Mouse (Mus musculus) CH12.LX (cell line): Measurements from ENCODE around the gene Ermard. TPM values are rescaled to one million over a fixed set of nuclear protein-coding genes. Genes with fewer than 3 reads are reported as not detected.

Experiments used
- DNase-seq: peaks from one replicate; pipeline ENCODE4 v3.0.0-alpha.2; 2013; ENCODE audit errors: extremely low read depth
- H3K27ac ChIP-seq: 2 replicates; pipeline ENCODE4 v1.5.1; 2012; ENCODE audit warnings: low read depth, mild to moderate bottlenecking, control low read depth, moderate library complexity; ENCODE audit not compliant: insufficient read depth
- H3K27me3 ChIP-seq: replicated peaks from 2 replicates; pipeline ENCODE3; 2012; ENCODE audit warnings: inconsistent platforms
- H3K36me3 ChIP-seq, 2 experiments: replicated peaks in 1 of 2; 2 replicates each; pipeline versions ENCODE3 to v1.6.1; 2012; ENCODE audit warnings: inconsistent platforms in 1 of 2, low read length in 1 of 2, mild to moderate bottlenecking in 1 of 2, mixed read lengths in 1 of 2, moderate library complexity in 1 of 2; ENCODE audit not compliant: control insufficient read depth in 1 of 2, insufficient read depth in 1 of 2
- H3K4me1 ChIP-seq, 2 experiments: 2 replicates each; pipeline ENCODE4 v1.6.1; 2012; ENCODE audit warnings: inconsistent platforms in 1 of 2, moderate library complexity in 1 of 2; ENCODE audit not compliant: insufficient read depth in 2 of 2, control insufficient read depth in 1 of 2
- H3K4me2 ChIP-seq: 2 replicates; pipeline ENCODE4 v1.6.1; 2012; ENCODE audit warnings: low read depth, mild to moderate bottlenecking, control low read depth; ENCODE audit not compliant: poor library complexity, insufficient read depth, severe bottlenecking
- H3K4me3 ChIP-seq, 3 experiments: fragments of 150-350 bp in 1 of 3; sonication (generic) in 1 of 3; replicated peaks in 1 of 3; 2 replicates each; pipeline versions ENCODE3 to v1.5.1; 2011 to 2012; ENCODE audit warnings: low read depth in 2 of 3, low read length in 2 of 3, mild to moderate bottlenecking in 2 of 3, moderate library complexity in 2 of 3, control low read depth in 1 of 3, improper control_type of control experiment in 1 of 3, inconsistent platforms in 1 of 3, mixed read lengths in 1 of 3; ENCODE audit not compliant: poor library complexity in 1 of 3
- H3K79me2 ChIP-seq: replicated peaks from 2 replicates; pipeline ENCODE4 v1.6.1; 2012; ENCODE audit warnings: mild to moderate bottlenecking, moderate library complexity; ENCODE audit not compliant: control insufficient read depth, poor library complexity, insufficient read depth, severe bottlenecking; ENCODE audit errors: extremely low read depth
- H3K9ac ChIP-seq: 2 replicates; pipeline ENCODE4 v1.6.1; 2012; ENCODE audit warnings: low read depth, mild to moderate bottlenecking, control low read depth, moderate library complexity; ENCODE audit not compliant: insufficient read depth
- H3K9me3 ChIP-seq: replicated peaks from 2 replicates; pipeline ENCODE3; 2012; ENCODE audit warnings: low read length, inconsistent platforms, mixed read lengths
- BHLHE40 ChIP-seq: IDR thresholded peaks from 2 replicates; pipeline ENCODE4 v1.6.1; 2011; ENCODE audit warnings: mild to moderate bottlenecking, low read depth, low read length, improper control_type of control experiment
- CHD2 ChIP-seq: IDR thresholded peaks from 2 replicates; pipeline ENCODE4 v1.6.1; 2011; ENCODE audit warnings: low read length, improper control_type of control experiment
- ELF1 ChIP-seq: IDR thresholded peaks from 2 replicates; pipeline ENCODE4 v1.6.1; 2014; ENCODE audit warnings: low read depth, mild to moderate bottlenecking, inconsistent platforms, low read length, improper control_type of control experiment
- ETS1 ChIP-seq: conservative IDR thresholded peaks from 2 replicates; pipeline ENCODE4 v1.6.1; 2012; ENCODE audit warnings: low read depth, mild to moderate bottlenecking, inconsistent platforms, low read length, improper control_type of control experiment, moderate library complexity
- GABPA ChIP-seq: IDR thresholded peaks from 2 replicates; pipeline ENCODE4 v1.6.1; 2012; ENCODE audit warnings: low read depth, low read length, improper control_type of control experiment, inconsistent platforms; ENCODE audit not compliant: insufficient replicate concordance
- IRF4 ChIP-seq: IDR thresholded peaks from 2 replicates; pipeline ENCODE4 v1.6.1; 2014; ENCODE audit warnings: low read depth, mild to moderate bottlenecking, inconsistent platforms, low read length, improper control_type of control experiment
- JUND ChIP-seq: conservative IDR thresholded peaks from 2 replicates; pipeline ENCODE4 v1.6.1; 2011; ENCODE audit warnings: low read depth, low read length, improper control_type of control experiment
- MAFK ChIP-seq: IDR thresholded peaks from 2 replicates; pipeline ENCODE4 v1.6.1; 2011; ENCODE audit warnings: low read length, improper control_type of control experiment; ENCODE audit not compliant: insufficient replicate concordance
- MAZ ChIP-seq: IDR thresholded peaks from 2 replicates; pipeline ENCODE4 v1.6.1; 2012; ENCODE audit warnings: low read depth, mild to moderate bottlenecking, inconsistent platforms, low read length, improper control_type of control experiment, moderate library complexity
- MEF2A ChIP-seq: IDR thresholded peaks from 2 replicates; pipeline ENCODE4 v1.6.1; 2014; ENCODE audit warnings: low read depth, mild to moderate bottlenecking, inconsistent platforms, low read length, improper control_type of control experiment, borderline replicate concordance
- MYC ChIP-seq: IDR thresholded peaks from 2 replicates; pipeline ENCODE4 v1.6.1; 2011; ENCODE audit warnings: low read depth, mild to moderate bottlenecking, improper control_type of control experiment, low read length
- NELFE ChIP-seq: IDR thresholded peaks from 2 replicates; pipeline ENCODE4 v1.6.1; 2011; ENCODE audit warnings: low read depth, low read length, improper control_type of control experiment
- POLR2AphosphoS2 ChIP-seq: IDR thresholded peaks from 2 replicates; pipeline ENCODE4 v1.6.1; 2011; ENCODE audit warnings: low read depth, low read length, improper control_type of control experiment
- RCOR1 ChIP-seq: conservative IDR thresholded peaks from 2 replicates; pipeline ENCODE4 v1.6.1; 2012; ENCODE audit warnings: low read depth, mild to moderate bottlenecking, inconsistent platforms, low read length, improper control_type of control experiment
- SIN3A ChIP-seq: IDR thresholded peaks from 2 replicates; pipeline ENCODE4 v1.6.1; 2012; ENCODE audit warnings: low read length, improper control_type of control experiment, inconsistent platforms
- TBP ChIP-seq: conservative IDR thresholded peaks from 2 replicates; pipeline ENCODE4 v1.6.1; 2011; ENCODE audit warnings: low read depth, low read length, improper control_type of control experiment
- UBTF ChIP-seq: IDR thresholded peaks from 2 replicates; pipeline ENCODE4 v1.6.1; 2012; ENCODE audit warnings: low read depth, mild to moderate bottlenecking, inconsistent platforms, low read length, improper control_type of control experiment, moderate library complexity
- USF1 ChIP-seq: IDR thresholded peaks from 2 replicates; pipeline ENCODE4 v1.6.1; 2014; ENCODE audit warnings: low read depth, mild to moderate bottlenecking, inconsistent platforms, low read length, improper control_type of control experiment
- ZC3H11A ChIP-seq: IDR thresholded peaks from 2 replicates; pipeline ENCODE4 v1.6.1; 2012; ENCODE audit warnings: low read depth, mild to moderate bottlenecking, inconsistent platforms, low read length, improper control_type of control experiment
- ZMIZ1 ChIP-seq: IDR thresholded peaks from 2 replicates; pipeline ENCODE4 v1.6.1; 2012; ENCODE audit warnings: low read depth, mild to moderate bottlenecking, inconsistent platforms, low read length, improper control_type of control experiment
- dilution Hi-C: fragments of 300-500 bp; cut with MboI; formaldehyde crosslinking; loops from 2 replicates; pipeline ENCODE4 v1.14.3; 2020; ENCODE audit warnings: low sequenced_read_pairs; ENCODE audit not compliant: extremely low pct_unique_long_range_greater_than_20kb, extremely low pct_ligation_motif_present
- in situ Hi-C: fragments of 300-500 bp; cut with MboI; formaldehyde crosslinking; loops from 3 replicates; pipeline ENCODE4 v1.14.3; 2019; ENCODE audit warnings: low sequenced_read_pairs, low pct_ligation_motif_present, low pct_unique_long_range_greater_than_20kb, mixed read lengths
- polyA plus RNA-seq: library from polyadenylated mRNA; unstranded; fragments of >175 nt; gene quantifications from 2 replicates; pipeline ENCODE4 v1.2.1, GENCODE M21; 2012; ENCODE audit warnings: low read depth; ENCODE audit not compliant: insufficient read length
- total RNA-seq, 2 experiments: library from RNA; depleted of rRNA; stranded (reverse); fragments of 300-350 nt in 1 of 2; fragments of >200 nt in 1 of 2; gene quantifications; 2 replicates each; pipeline ENCODE4 v1.2.3; 2012 to 2014

Ermard gene
- total and polyA plus RNA-seq, 3 experiments: 32.0 to 45.6 (median 38.8) TPM

DNA sequence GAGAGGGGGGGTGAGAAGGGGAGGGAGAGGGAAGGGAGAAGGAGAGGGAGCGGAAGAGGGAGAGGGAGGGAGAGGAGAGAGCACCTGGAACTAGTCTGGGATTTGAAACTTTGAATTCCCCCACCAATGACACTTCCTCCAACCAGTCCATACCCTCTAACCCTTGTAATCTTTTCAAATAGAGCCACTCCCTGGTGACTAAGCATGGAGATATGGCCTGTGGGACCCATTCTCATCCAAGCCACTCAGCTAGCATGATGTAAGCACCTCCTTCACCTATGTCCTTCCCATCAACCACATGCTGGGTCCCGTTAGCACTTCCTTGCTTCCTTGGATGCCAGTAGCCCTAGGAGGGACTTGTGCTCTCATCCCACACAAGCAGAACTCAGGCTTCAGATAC is 44.0 kb downstream of the Ermard start:
- Histone ChIP-seq H3K9me3 (no peaks in the 10 kb centered on the region), H3K27ac (no peak overlapping the region)
- DNase-seq: no peak

DNA sequence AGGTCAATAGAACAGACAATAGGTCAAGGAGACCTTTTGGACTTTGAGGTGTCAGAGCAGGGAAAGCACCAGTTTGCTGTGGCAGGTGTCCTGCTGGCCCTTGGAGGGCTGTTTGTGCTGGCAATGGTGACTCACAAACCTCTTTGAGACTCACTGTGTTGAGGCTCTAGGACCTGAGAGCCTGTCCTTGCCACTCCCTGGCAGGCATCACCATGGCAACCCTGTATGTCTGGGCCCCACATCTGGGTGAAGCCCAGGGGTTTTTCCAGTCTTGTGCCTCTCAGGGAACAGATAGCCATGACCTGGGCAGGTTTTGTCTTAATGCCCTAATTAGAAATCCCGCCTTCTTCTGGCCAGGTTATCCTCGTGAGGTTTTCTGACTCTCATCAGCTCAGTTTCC is 47.2 kb downstream of the Ermard start:
- H3K79me2 ChIP-seq: no peaks in the 10 kb centered on the region
- in situ Hi-C loops: no loop called here
- dilution Hi-C loops: no loop called here

More for the DNA sequence above, 44.0 kb downstream of the Ermard start:
- dilution Hi-C loops (no loop called here), in situ Hi-C loops (no loop called here)
- H3K4me2 ChIP-seq: no peak overlapping the region
- H3K36me3 ChIP-seq: no peaks in the 10 kb centered on the region
- no peaks in the 10 kb centered on the region for H3K79me2 ChIP-seq
- H3K4me1 ChIP-seq: peaks cover 7 to 24% of the 10 kb centered on the region in 2 experiments; a peak in 3 of 4 replicates
- no peak for TF ChIP-seq MAZ
- TF ChIP-seq JUND: no peak
- no peak for TF ChIP-seq NELFE
- TF ChIP-seq TBP: no peak
- no peak for TF ChIP-seq MEF2A
- no peak for TF ChIP-seq MAFK
- TF ChIP-seq GABPA: no peak
- TF ChIP-seq ZC3H11A: no peak
- no peak for TF ChIP-seq RCOR1
- no peak for TF ChIP-seq POLR2AphosphoS2
- TF ChIP-seq ETS1: no peak
- no peak for TF ChIP-seq SIN3A
- TF ChIP-seq CHD2: no peak
- TF ChIP-seq UBTF: no peak
- no peak for TF ChIP-seq USF1
- TF ChIP-seq IRF4: no peak
- TF ChIP-seq ELF1: no peak
- no peak overlapping the region for H3K4me3 ChIP-seq
- H3K27me3 ChIP-seq: no peaks in the 10 kb centered on the region
- no peak overlapping the region for H3K9ac ChIP-seq

More for the DNA sequence above, 47.2 kb downstream of the Ermard start:
- Histone ChIP-seq H3K4me1 (peaks cover 7 to 28% of the 10 kb centered on the region in 2 experiments; a peak in 3 of 4 replicates), H3K9ac (no peak overlapping the region), H3K27ac (no peak overlapping the region), H3K9me3 (no peaks in the 10 kb centered on the region), H3K4me2 (peak overlapping the region; percentile 26), H3K27me3 (no peaks in the 10 kb centered on the region), H3K36me3 (no peaks in the 10 kb centered on the region), H3K4me3 (no peak overlapping the region)
- TF ChIP-seq MYC (no peak), ZMIZ1 (no peak), JUND (no peak), GABPA (no peak), BHLHE40 (peak; percentile 21; the same call in 1 of the 2 replicates), SIN3A (no peak), UBTF (no peak)
- DNase-seq: peak; percentile 55
